Mouse (Mus musculus) embryonic facial prominence, embryonic 15.5 days (tissue): Measurements from ENCODE around the gene Tnrc6b. TPM values are rescaled to one million over a fixed set of nuclear protein-coding genes. Genes with fewer than 3 reads are reported as not detected.

Experiments
- ATAC-seq: fragments of 200-750 bp; cut with Nextera tagmentation; 2 replicates; pipeline ENCODE4 v1.8.0; 2017; ENCODE audit warnings: low read depth, moderate TSS enrichment; ENCODE audit not compliant: insufficient number of reproducible peaks, low FRiP score, low TSS enrichment
- H3K27ac ChIP-seq: fragments of 300-500 bp; sonication (generic); replicated peaks from 2 replicates; pipeline ENCODE4 v1.5.1; 2015; ENCODE audit warnings: mild to moderate bottlenecking, inconsistent platforms
- H3K27me3 ChIP-seq: fragments of 300-500 bp; sonication (generic); 2 replicates; pipeline ENCODE4 v1.6.1; 2015; ENCODE audit warnings: inconsistent platforms
- H3K36me3 ChIP-seq: fragments of 300-500 bp; sonication (generic); 2 replicates; pipeline ENCODE4 v1.6.1; 2015; ENCODE audit warnings: mild to moderate bottlenecking, inconsistent platforms
- H3K4me1 ChIP-seq: fragments of 300-500 bp; sonication (generic); 2 replicates; pipeline ENCODE4 v1.6.1; 2015; ENCODE audit warnings: inconsistent platforms
- H3K4me2 ChIP-seq: fragments of 300-500 bp; sonication (generic); replicated peaks from 2 replicates; pipeline ENCODE4 v1.6.1; 2015; ENCODE audit warnings: mild to moderate bottlenecking, inconsistent platforms
- H3K4me3 ChIP-seq: fragments of 300-500 bp; sonication (generic); replicated peaks from 2 replicates; pipeline ENCODE4 v1.5.1; 2015; ENCODE audit warnings: mild to moderate bottlenecking, inconsistent platforms
- H3K9ac ChIP-seq: fragments of 300-500 bp; sonication (generic); 2 replicates; pipeline ENCODE4 v1.6.1; 2015; ENCODE audit warnings: inconsistent platforms
- H3K9me3 ChIP-seq: fragments of 300-500 bp; sonication (generic); replicated peaks from 2 replicates; pipeline ENCODE4 v1.6.1; 2016; ENCODE audit warnings: inconsistent platforms
- WGBS: fragments of 180-500 bp; shearing (Covaris S2); methylation state at CpG from one replicate; pipeline ENCODE4 v1.1.7; 2015; 5-methylcytosine and 5-hydroxymethylcytosine counted together
- polyA plus RNA-seq: library from polyadenylated mRNA; unstranded; fragments of >200 nt; fragmentation: Nextera tagmentation; extraction: Ambion mirVana; gene quantifications from 2 replicates; pipeline ENCODE4 v1.2.1, GENCODE M21; 2015

Tnrc6b gene
- polyA plus RNA-seq: 23.9 and 28.3 TPM in 2 replicates

GRCm38 (mm10) chr15:80710608-80711363 is at the start of gene Tnrc6b:
Tnrc6b (plus strand) TSS chr15:80711313.
- peaks cover 32% of the 10 kb centered on the region for H3K4me1 ChIP-seq
- no peaks in the 10 kb centered on the region for H3K9me3 ChIP-seq
- ATAC-seq: peak; percentile 98
- H3K27me3 ChIP-seq: no peaks in the 10 kb centered on the region
- H3K9ac ChIP-seq: peak within 1 kb of the TSS; percentile 87
- H3K4me3 ChIP-seq: peak within 1 kb of the TSS; percentile 99
- no peaks in the 10 kb centered on the region for H3K36me3 ChIP-seq
- peak within 1 kb of the TSS; percentile 96 for H3K27ac ChIP-seq
- WGBS: under 1% methylated on average over 39 of the region's 39 CpGs
- peak within 1 kb of the TSS; percentile 91 for H3K4me2 ChIP-seq

- no peak overlapping the region for H3K4me3 ChIP-seq
- H3K9me3 ChIP-seq: no peaks in the 10 kb centered on the region
- H3K27me3 ChIP-seq: 0 out of 2 replicates have a peak, but pooled peaks cover under 1% of the 10 kb centered on the region
- no peak overlapping the region for H3K4me2 ChIP-seq
- H3K36me3 ChIP-seq: no peaks in the 10 kb centered on the region
- no peak overlapping the region for H3K9ac ChIP-seq
- WGBS: 65% methylated on average over 4 of the region's 4 CpGs
- ATAC-seq: no peak
- H3K27ac ChIP-seq: no peak overlapping the region
- H3K4me1 ChIP-seq: no peaks in the 10 kb centered on the region
Measured at GRCm38 (mm10) chr15:80664444-80664843, 46.7 kb upstream of the Tnrc6b start.

- Histone ChIP-seq H3K9ac (peak within 1 kb of the TSS; percentile 4), H3K36me3 (no peaks in the 10 kb centered on the region), H3K9me3 (no peaks in the 10 kb centered on the region), H3K4me3 (peak within 1 kb of the TSS; percentile 41), H3K27ac (no peak within 1 kb of the TSS), H3K4me2 (peak within 1 kb of the TSS; percentile 68), H3K27me3 (peaks cover 36% of the 10 kb centered on the region), H3K4me1 (peaks cover 19% of the 10 kb centered on the region)
- WGBS: 6% methylated on average over 84 of the region's 85 CpGs
- peak; percentile 54; the same call in 1 of the 2 replicates for ATAC-seq
Measured at GRCm38 (mm10) chr15:80671295-80672252, 39.5 kb upstream of the Tnrc6b start, which contains the start of gene Fam83f. Fam83f (plus strand) TSS chr15:80671847.

- H3K9me3 ChIP-seq: no peaks in the 10 kb centered on the region
- H3K27me3 ChIP-seq: peaks cover 36% of the 10 kb centered on the region
- no peak overlapping the region for H3K9ac ChIP-seq
- ATAC-seq: no peak
- peaks cover 19% of the 10 kb centered on the region for H3K4me1 ChIP-seq
- no peak overlapping the region for H3K27ac ChIP-seq
- H3K4me2 ChIP-seq: peak overlapping the region; percentile 68; the same call in 1 of the 2 replicates
- peak overlapping the region; percentile 41 for H3K4me3 ChIP-seq
- WGBS: 61% methylated on average over 2 of the region's 2 CpGs
- no peaks in the 10 kb centered on the region for H3K36me3 ChIP-seq
Measured at GRCm38 (mm10) chr15:80672810-80673209, 38.3 kb upstream of the Tnrc6b start.

- H3K9me3 ChIP-seq: no peaks in the 10 kb centered on the region
- H3K4me3 ChIP-seq: no peak overlapping the region
- peaks cover 36% of the 10 kb centered on the region for H3K27me3 ChIP-seq
- no peaks in the 10 kb centered on the region for H3K36me3 ChIP-seq
- no peak for ATAC-seq
- peaks cover 20% of the 10 kb centered on the region for H3K4me1 ChIP-seq
- WGBS: 61% methylated on average over 4 of the region's 4 CpGs
- no peak overlapping the region for H3K9ac ChIP-seq
- no peak overlapping the region for H3K27ac ChIP-seq
- H3K4me2 ChIP-seq: 0 out of 2 replicates have a peak overlapping the region, but pooled peaks have one; percentile 68
Measured at GRCm38 (mm10) chr15:80673337-80674095, 37.6 kb upstream of the Tnrc6b start.

- Histone ChIP-seq H3K4me3 (no peak overlapping the region), H3K36me3 (no peaks in the 10 kb centered on the region), H3K4me1 (peaks cover 30% of the 10 kb centered on the region), H3K27ac (no peak overlapping the region), H3K9me3 (no peaks in the 10 kb centered on the region), H3K4me2 (no peak overlapping the region), H3K27me3 (peaks cover 33% of the 10 kb centered on the region), H3K9ac (no peak overlapping the region)
- 78% methylated on average over 6 of the region's 6 CpGs for WGBS
- no peak for ATAC-seq
Measured at GRCm38 (mm10) chr15:80674700-80675099, 36.4 kb upstream of the Tnrc6b start.

GRCm38 (mm10) chr15:80679515-80680215 is 31.4 kb upstream of the Tnrc6b start:
- ATAC-seq: 0 out of 2 replicates have a peak, but pooled peaks have one; percentile 35
- 33% methylated on average over 8 of the region's 8 CpGs for WGBS
- H3K9ac ChIP-seq: no peak overlapping the region
- H3K4me2 ChIP-seq: no peak overlapping the region
- H3K9me3 ChIP-seq: no peaks in the 10 kb centered on the region
- H3K36me3 ChIP-seq: no peaks in the 10 kb centered on the region
- peak overlapping the region; percentile 49; the same call in 1 of the 2 replicates for H3K27ac ChIP-seq
- 0 out of 2 replicates have a peak, but pooled peaks cover 2% of the 10 kb centered on the region for H3K27me3 ChIP-seq
- no peak overlapping the region for H3K4me3 ChIP-seq
- H3K4me1 ChIP-seq: peaks cover 49% of the 10 kb centered on the region

GRCm38 (mm10) chr15:80680347-80681030 is 30.6 kb upstream of the Tnrc6b start:
- Histone ChIP-seq H3K27me3 (no peaks in the 10 kb centered on the region), H3K27ac (no peak overlapping the region), H3K9ac (no peak overlapping the region), H3K4me2 (no peak overlapping the region), H3K36me3 (no peaks in the 10 kb centered on the region), H3K9me3 (no peaks in the 10 kb centered on the region), H3K4me3 (no peak overlapping the region), H3K4me1 (peaks cover 47% of the 10 kb centered on the region)
- no peak; the same call in 1 of the 2 replicates for ATAC-seq
- WGBS: 45% methylated on average over 7 of the region's 7 CpGs

- Histone ChIP-seq H3K36me3 (no peaks in the 10 kb centered on the region), H3K27ac (peak overlapping the region; percentile 25; the same call in 1 of the 2 replicates), H3K4me3 (no peak overlapping the region), H3K9me3 (no peaks in the 10 kb centered on the region), H3K9ac (no peak overlapping the region), H3K4me1 (peaks cover 47% of the 10 kb centered on the region), H3K27me3 (no peaks in the 10 kb centered on the region), H3K4me2 (no peak overlapping the region)
- ATAC-seq: no peak
- 54% methylated on average over 4 of the region's 4 CpGs for WGBS
Measured at GRCm38 (mm10) chr15:80681466-80681881, 29.6 kb upstream of the Tnrc6b start.
